Mouse (Mus musculus): ENCODE data around the gene Cep57l1. TPM values are rescaled to one million over a fixed set of nuclear protein-coding genes. Genes with fewer than 3 reads are reported as not detected.

Gene Cep57l1
- polyA plus RNA-seq, 1 experiment from 2014 or later = 24.9 TPM

Small RNA genes lying within 50 kb of the gene (microRNA-seq; reads per million reads assigned to microRNA genes)
- not detected for gene Mir3473b (ENCODE audit: borderline number of aligned reads)

Other genes starting within 250 kb of the Cep57l1 start
- 0.24 and 0.69 TPM in 2 replicates for gene Ccdc162, start 93.2 kb downstream of the Cep57l1 start, polyA plus RNA-seq (2014; fragmentation: Nextera tagmentation; extraction: Ambion mirVana)
- 33.4 and 35.5 TPM in 2 replicates for gene Sesn1, start 64 bp upstream of the Cep57l1 start, polyA plus RNA-seq (2014; fragmentation: Nextera tagmentation; extraction: Ambion mirVana)
- 2.4 and 4.3 TPM in 2 replicates for gene Armc2, start 208.6 kb upstream of the Cep57l1 start, polyA plus RNA-seq (2014; fragmentation: Nextera tagmentation; extraction: Ambion mirVana)

All from embryonic facial prominence, embryonic 11.5 days (tissue).